Mouse (Mus musculus): Measurements from ENCODE around the gene Rreb1.

- TF ChIP-seq POLR2A (IDR thresholded peaks at IDR 0.05; ENCODE audit: insufficient read depth, low read length) (no peak), EP300 (IDR thresholded peaks at IDR 0.05; ENCODE audit: insufficient read depth, low read depth, low read length) (0 out of 2 replicates have a peak, but pooled peaks have one; percentile 1)
Observed at GRCm38 (mm10) chr13:37825646-37826280, 47.6 kb downstream of the Rreb1 start.

Data from ES-Bruce4 (cell line).